Mouse (Mus musculus) embryonic facial prominence, embryonic 12.5 days (tissue): Measurements from ENCODE around the gene Znrf4. TPM values are rescaled to one million over a fixed set of nuclear protein-coding genes. Genes with fewer than 3 reads are reported as not detected.
A peak's percentile ranks its signal among the peaks of the same experiment; 100 is the strongest.

Source experiments
- ATAC-seq: fragments of 200-750 bp; cut with Nextera tagmentation; 2 replicates; pipeline ENCODE4 v1.8.0; 2017; ENCODE audit not compliant: insufficient number of reproducible peaks, insufficient read depth, low FRiP score, low TSS enrichment
- H3K27ac ChIP-seq: fragments of 300-500 bp; sonication (generic); 2 replicates; pipeline ENCODE4 v1.5.1; 2016; ENCODE audit warnings: mild to moderate bottlenecking
- H3K27me3 ChIP-seq: fragments of 300-500 bp; sonication (generic); 2 replicates; pipeline ENCODE4 v1.6.1; 2016; ENCODE audit warnings: mild to moderate bottlenecking, moderate library complexity
- H3K36me3 ChIP-seq: fragments of 300-500 bp; sonication (generic); 2 replicates; pipeline ENCODE4 v1.6.1; 2016; ENCODE audit warnings: mild to moderate bottlenecking
- H3K4me1 ChIP-seq: fragments of 300-500 bp; sonication (generic); 2 replicates; pipeline ENCODE4 v1.6.1; 2016
- H3K4me2 ChIP-seq: fragments of 300-500 bp; sonication (generic); replicated peaks from 2 replicates; pipeline ENCODE4 v1.6.1; 2016; ENCODE audit warnings: mild to moderate bottlenecking, moderate library complexity
- H3K4me3 ChIP-seq: fragments of 300-500 bp; sonication (generic); 2 replicates; pipeline ENCODE4 v1.5.1; 2016; ENCODE audit warnings: mild to moderate bottlenecking
- H3K9ac ChIP-seq: fragments of 300-500 bp; sonication (generic); 2 replicates; pipeline ENCODE4 v1.6.1; 2016; ENCODE audit warnings: mild to moderate bottlenecking, moderate library complexity
- H3K9me3 ChIP-seq: fragments of 300-500 bp; sonication (generic); 2 replicates; pipeline ENCODE4 v1.6.1; 2016; ENCODE audit warnings: mild to moderate bottlenecking, moderate library complexity
- WGBS: fragments of 180-500 bp; shearing (Covaris S2); methylation state at CpG from one replicate; pipeline ENCODE4 v1.1.7; 2016; 5-methylcytosine and 5-hydroxymethylcytosine counted together
- polyA plus RNA-seq: library from polyadenylated mRNA; unstranded; fragments of >200 nt; fragmentation: Nextera tagmentation; extraction: Ambion mirVana; gene quantifications from 2 replicates; pipeline ENCODE4 v1.2.1, GENCODE M21; 2016

Gene Znrf4
- polyA plus RNA-seq, 1 experiment from 2014 or later = not detected

DNA sequence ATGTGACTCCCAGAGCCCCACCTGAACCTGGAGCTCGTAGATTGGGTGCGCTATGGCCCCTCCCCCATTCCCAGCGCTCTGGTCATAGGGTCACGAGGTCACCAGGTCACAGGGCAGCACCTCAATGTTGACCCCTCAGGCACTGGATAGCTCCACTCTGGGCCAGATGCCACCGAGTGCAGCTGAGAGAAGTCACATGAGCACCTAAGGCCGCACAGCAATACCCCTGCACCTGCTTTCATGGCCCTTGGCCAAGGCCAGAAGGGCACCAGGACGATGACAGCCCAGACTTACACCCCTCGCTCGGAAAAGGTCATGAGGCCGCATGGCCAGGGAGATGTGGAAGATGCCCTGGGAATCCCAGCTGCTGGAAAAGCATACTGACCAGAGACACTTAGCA is 41.7 kb downstream of the Znrf4 start:
- ATAC-seq = no peak
- peaks cover 4% of the 10 kb centered on the region; the same call in 1 of the 2 replicates for H3K36me3 ChIP-seq
- 13% methylated on average over 10 of the region's 10 CpGs for whole genome bisulfite sequencing
- H3K9me3 ChIP-seq = no peaks in the 10 kb centered on the region
- peak overlapping the region; percentile 51 for H3K4me2 ChIP-seq
- no peak overlapping the region for H3K27ac ChIP-seq
- H3K27me3 ChIP-seq = peaks cover 47% of the 10 kb centered on the region
- H3K9ac ChIP-seq = no peak overlapping the region
- peaks cover 86% of the 10 kb centered on the region for H3K4me1 ChIP-seq
- peak overlapping the region; percentile 27; the same call in 1 of the 2 replicates for H3K4me3 ChIP-seq

DNA sequence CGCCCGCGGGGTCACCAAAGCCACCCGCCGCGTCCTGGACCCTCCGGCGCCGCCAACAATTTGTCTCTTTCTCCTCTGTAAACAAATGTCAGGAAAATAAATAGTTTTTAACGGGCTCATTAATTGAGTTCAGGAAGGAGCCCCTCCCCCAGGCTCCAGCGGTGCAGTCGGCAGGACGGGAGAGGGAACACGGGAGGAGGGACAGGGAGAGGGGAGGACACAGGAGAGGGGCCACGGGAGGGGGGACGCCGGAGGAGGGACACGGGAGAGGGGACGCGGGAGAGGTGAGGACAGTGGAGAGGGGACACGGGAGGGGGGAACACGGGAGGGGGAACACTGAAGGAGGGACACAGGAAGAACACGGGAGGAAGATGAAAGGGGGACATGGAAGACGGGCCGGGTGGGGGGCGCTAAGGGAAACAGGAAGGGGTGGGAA is 42.2 kb downstream of the Znrf4 start:
- peak overlapping the region; percentile 27 for H3K4me3 ChIP-seq
- H3K27ac ChIP-seq = peak overlapping the region; percentile 41; the same call in 1 of the 2 replicates
- WGBS = 4% methylated on average over 24 of the region's 26 CpGs

DNA sequence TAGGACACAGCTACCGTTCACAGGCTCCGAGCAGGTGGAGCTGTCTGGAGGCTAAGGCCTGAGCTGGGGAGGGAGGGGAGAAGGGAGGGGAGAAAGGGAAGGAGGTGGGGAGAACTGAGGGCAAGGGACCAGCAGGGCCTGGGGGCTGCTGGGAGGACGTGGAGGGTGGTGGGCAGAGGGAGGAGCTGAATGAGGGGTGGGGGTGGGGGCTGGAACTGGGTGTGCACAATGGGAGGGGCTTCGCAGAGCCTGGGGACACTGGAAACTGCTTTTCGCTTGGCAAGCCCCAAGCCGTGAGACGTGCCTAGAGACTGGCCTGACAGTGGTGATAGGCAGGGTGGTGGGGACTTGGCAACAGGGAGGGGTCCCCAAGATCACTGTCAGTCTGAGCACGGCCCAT is 43.0 kb downstream of the Znrf4 start:
- Histone ChIP-seq H3K4me3 (no peak overlapping the region), H3K4me1 (peaks cover 83% of the 10 kb centered on the region), H3K36me3 (peaks cover 4% of the 10 kb centered on the region; the same call in 1 of the 2 replicates), H3K9ac (no peak overlapping the region), H3K9me3 (no peaks in the 10 kb centered on the region), H3K4me2 (peak overlapping the region; percentile 51; the same call in 1 of the 2 replicates), H3K27ac (0 out of 2 replicates have a peak overlapping the region, but pooled peaks have one; percentile 41), H3K27me3 (peaks cover 36% of the 10 kb centered on the region)
- 39% methylated on average over 8 of the region's 8 CpGs for WGBS
- no peak for ATAC-seq

More for the DNA sequence above, 42.2 kb downstream of the Znrf4 start:
- Histone ChIP-seq H3K9ac (peak overlapping the region; percentile 42; the same call in 1 of the 2 replicates), H3K36me3 (peaks cover 4% of the 10 kb centered on the region; the same call in 1 of the 2 replicates), H3K4me2 (peak overlapping the region; percentile 51), H3K27me3 (peaks cover 43% of the 10 kb centered on the region), H3K9me3 (no peaks in the 10 kb centered on the region), H3K4me1 (peaks cover 86% of the 10 kb centered on the region)
- no peak for ATAC-seq

DNA sequence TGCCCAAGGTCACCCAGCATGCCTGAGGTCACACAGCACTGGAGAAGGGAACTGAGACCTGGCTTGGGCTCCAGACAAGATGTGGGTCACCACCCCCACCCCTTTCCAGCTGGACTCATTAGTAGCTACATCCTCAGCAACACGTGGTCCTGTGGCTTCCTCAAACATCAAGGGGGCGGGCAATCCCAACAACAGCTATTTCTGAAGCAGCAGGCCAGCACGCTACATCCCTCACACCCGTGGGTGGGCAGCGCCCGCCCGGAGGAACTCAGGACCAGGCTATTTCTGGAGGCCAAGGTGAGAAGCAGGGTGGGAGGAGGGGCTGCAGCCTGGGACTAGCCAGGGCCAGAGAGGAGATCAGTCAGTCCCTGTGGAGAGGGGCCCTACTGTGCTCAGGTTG is 43.4 kb downstream of the Znrf4 start:
- Histone ChIP-seq H3K9me3 (no peaks in the 10 kb centered on the region), H3K4me3 (no peak overlapping the region), H3K4me1 (peaks cover 80% of the 10 kb centered on the region), H3K9ac (no peak overlapping the region), H3K4me2 (no peak overlapping the region), H3K36me3 (peaks cover 4% of the 10 kb centered on the region; the same call in 1 of the 2 replicates), H3K27me3 (peaks cover 32% of the 10 kb centered on the region), H3K27ac (peak overlapping the region; percentile 86; the same call in 1 of the 2 replicates)
- ATAC-seq = no peak
- WGBS = 58% methylated on average over 7 of the region's 7 CpGs

DNA sequence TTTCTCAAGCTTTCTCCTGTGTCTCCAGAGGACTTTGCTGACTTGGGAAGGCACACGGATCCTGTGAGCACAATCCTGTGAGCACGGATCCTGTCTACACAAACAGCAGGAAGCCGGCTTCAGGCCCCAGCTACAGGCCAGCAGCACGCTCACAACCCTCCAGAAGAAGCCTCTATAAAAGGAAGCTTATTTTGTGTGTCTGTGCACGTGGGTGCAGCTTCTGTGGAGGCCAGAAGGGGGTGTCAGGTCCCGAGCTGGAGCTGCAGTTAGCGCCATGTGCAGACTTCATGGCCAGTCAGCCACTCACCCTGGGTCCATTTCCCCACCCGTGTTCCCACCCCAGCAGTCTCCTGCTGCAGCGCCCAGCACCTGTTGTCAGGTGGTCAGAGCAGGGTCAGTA is 43.9 kb downstream of the Znrf4 start:
- H3K4me1 ChIP-seq = peaks cover 80% of the 10 kb centered on the region
- ATAC-seq = no peak

DNA sequence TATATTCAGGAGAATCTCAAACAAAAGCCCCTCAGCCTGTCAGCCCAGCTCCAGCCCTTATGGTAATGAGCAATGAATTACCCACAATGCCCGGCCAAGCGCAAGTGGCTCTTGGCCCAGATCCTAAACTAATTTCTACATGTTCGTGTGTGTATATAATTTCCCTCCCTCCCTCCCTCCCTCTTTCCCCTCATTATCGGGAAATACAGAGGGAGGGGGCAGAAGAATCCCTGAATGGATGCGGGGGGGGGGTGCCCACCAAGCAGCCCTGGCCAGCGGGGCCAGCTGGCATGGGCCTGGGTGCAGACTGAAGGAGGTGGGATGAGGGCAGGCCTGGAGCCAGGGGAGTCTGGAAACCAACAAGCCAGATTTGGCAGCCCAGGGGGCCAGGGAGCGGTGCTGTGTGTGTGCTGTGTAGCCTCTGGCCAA is 44.8 kb downstream of the Znrf4 start:
- H3K36me3 ChIP-seq = peaks cover 4% of the 10 kb centered on the region; the same call in 1 of the 2 replicates
- no peaks in the 10 kb centered on the region for H3K9me3 ChIP-seq
- peak; percentile 25 for ATAC-seq
- H3K27me3 ChIP-seq = peaks cover 20% of the 10 kb centered on the region
- peak overlapping the region; percentile 86 for H3K27ac ChIP-seq
- H3K4me1 ChIP-seq = peaks cover 76% of the 10 kb centered on the region
- peak overlapping the region; percentile 40 for H3K4me2 ChIP-seq
- H3K9ac ChIP-seq = 0 out of 2 replicates have a peak overlapping the region, but pooled peaks have one; percentile 24
- H3K4me3 ChIP-seq = no peak overlapping the region
- WGBS = 57% methylated on average over 7 of the region's 7 CpGs

More for the DNA sequence above, 43.9 kb downstream of the Znrf4 start:
- H3K4me3 ChIP-seq = no peak overlapping the region
- peak overlapping the region; percentile 86 for H3K27ac ChIP-seq
- no peak overlapping the region for H3K9ac ChIP-seq
- H3K9me3 ChIP-seq = no peaks in the 10 kb centered on the region
- peaks cover 4% of the 10 kb centered on the region; the same call in 1 of the 2 replicates for H3K36me3 ChIP-seq
- H3K27me3 ChIP-seq = peaks cover 27% of the 10 kb centered on the region
- H3K4me2 ChIP-seq = no peak overlapping the region
- WGBS = 92% methylated on average over 9 of the region's 9 CpGs

DNA sequence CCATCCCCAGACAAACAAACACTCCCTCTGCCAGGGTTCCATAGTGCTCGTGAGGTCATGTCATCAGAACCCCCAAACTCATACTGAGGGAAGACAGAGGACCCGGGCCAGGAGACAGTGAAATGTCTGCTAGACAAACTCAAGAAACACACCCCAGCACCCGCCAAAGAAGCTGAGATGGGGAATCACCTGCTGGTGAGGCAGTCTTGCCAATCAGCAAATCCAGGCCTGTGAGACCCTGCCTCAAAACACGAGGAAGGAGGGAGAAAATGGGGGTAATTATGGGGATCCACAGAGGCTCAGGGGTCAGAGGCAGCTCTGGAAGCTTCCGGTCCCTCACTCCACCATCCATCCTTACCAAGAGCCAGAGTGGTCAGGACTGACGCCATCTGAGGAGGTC is 45.5 kb downstream of the Znrf4 start:
- 76% methylated on average over 6 of the region's 6 CpGs for WGBS
- peak overlapping the region; percentile 86; the same call in 1 of the 2 replicates for H3K27ac ChIP-seq
- peaks cover 4% of the 10 kb centered on the region; the same call in 1 of the 2 replicates for H3K36me3 ChIP-seq
- peaks cover 71% of the 10 kb centered on the region for H3K4me1 ChIP-seq
- H3K4me3 ChIP-seq = no peak overlapping the region
- no peak overlapping the region for H3K9ac ChIP-seq
- no peaks in the 10 kb centered on the region for H3K9me3 ChIP-seq
- peaks cover 15% of the 10 kb centered on the region; the same call in 1 of the 2 replicates for H3K27me3 ChIP-seq
- H3K4me2 ChIP-seq = peak overlapping the region; percentile 40
- ATAC-seq = no peak

DNA sequence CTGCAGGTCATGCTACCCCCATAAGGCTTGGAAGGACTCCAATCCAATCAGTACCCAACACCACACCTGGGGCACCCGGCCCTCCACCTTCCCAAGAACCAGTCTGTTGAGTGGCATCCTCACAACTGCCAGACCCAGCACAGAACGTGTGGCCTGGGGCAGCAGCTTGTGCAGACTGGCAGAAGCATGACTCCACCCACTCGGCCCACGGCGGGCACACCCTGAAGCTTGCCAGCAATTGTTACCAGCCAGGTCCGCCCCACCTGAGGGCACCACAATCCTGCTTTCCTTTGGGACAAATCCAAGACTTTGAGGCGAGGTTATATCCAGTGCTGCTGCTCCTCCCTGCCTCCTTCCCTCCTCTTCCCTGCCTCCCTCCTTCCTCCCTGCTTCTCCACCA is 47.4 kb downstream of the Znrf4 start:
- H3K4me2 ChIP-seq = no peak overlapping the region
- no peak overlapping the region for H3K9ac ChIP-seq
- WGBS = 84% methylated on average over 7 of the region's 7 CpGs
- H3K36me3 ChIP-seq = peaks cover 4% of the 10 kb centered on the region; the same call in 1 of the 2 replicates
- H3K9me3 ChIP-seq = no peaks in the 10 kb centered on the region
- no peak overlapping the region for H3K4me3 ChIP-seq
- H3K4me1 ChIP-seq = peaks cover 73% of the 10 kb centered on the region
- no peaks in the 10 kb centered on the region for H3K27me3 ChIP-seq
- H3K27ac ChIP-seq = no peak overlapping the region
- ATAC-seq = no peak

DNA sequence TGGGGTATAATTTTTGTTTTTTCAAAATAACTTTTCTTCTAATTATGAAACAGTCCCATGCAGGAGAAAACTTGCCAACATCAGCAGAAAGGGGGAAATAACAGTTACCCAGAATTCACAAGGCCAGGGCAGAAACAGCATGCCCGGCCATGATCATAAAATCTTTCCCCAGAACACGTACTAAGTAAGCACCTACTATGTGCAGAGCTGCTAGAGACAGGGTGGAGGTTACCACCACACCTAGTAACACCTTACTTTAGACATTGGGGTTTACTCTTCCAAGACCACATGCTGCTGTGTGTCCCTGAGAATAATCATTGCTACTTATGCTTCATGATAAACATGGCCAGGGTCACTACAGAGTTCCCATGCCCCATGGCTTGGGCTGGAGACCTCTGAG is 47.9 kb downstream of the Znrf4 start:
- H3K4me1 ChIP-seq = peaks cover 73% of the 10 kb centered on the region
- H3K36me3 ChIP-seq = peaks cover 4% of the 10 kb centered on the region; the same call in 1 of the 2 replicates
- H3K4me3 ChIP-seq = no peak overlapping the region
- WGBS = 92% methylated on average over 2 of the region's 2 CpGs
- ATAC-seq = no peak
- H3K9ac ChIP-seq = no peak overlapping the region
- H3K4me2 ChIP-seq = no peak overlapping the region
- peak overlapping the region; percentile 97 for H3K27ac ChIP-seq
- no peaks in the 10 kb centered on the region for H3K9me3 ChIP-seq
- H3K27me3 ChIP-seq = no peaks in the 10 kb centered on the region

DNA sequence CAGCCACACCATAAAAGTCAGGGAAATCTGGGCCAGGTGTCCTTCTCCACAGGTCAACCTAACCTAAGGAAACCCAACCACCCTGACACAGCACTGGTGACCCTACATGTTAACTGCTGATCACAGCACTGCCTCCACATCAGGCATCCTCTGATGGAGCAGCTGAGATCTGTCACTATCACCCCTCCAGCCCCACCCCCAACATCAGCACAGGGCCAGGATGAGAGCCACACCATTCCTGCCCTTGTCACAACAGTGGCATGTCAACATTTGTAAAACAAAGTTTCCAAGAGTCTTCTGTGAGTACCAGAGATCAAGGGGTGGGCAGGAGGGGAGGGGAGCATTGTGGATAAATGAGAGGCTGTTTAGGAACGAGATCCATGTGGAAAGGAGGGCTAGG is 48.7 kb downstream of the Znrf4 start:
- Histone ChIP-seq H3K27me3 (no peaks in the 10 kb centered on the region), H3K9me3 (no peaks in the 10 kb centered on the region), H3K9ac (peak overlapping the region; percentile 42; the same call in 1 of the 2 replicates), H3K27ac (peak overlapping the region; percentile 97), H3K4me1 (peaks cover 71% of the 10 kb centered on the region), H3K4me3 (peak overlapping the region; percentile 75; the same call in 1 of the 2 replicates), H3K4me2 (peak overlapping the region; percentile 86), H3K36me3 (peaks cover under 1% of the 10 kb centered on the region; the same call in 1 of the 2 replicates)
- WGBS = 23% methylated on average over 1 of the region's 1 CpGs
- no peak for ATAC-seq

DNA sequence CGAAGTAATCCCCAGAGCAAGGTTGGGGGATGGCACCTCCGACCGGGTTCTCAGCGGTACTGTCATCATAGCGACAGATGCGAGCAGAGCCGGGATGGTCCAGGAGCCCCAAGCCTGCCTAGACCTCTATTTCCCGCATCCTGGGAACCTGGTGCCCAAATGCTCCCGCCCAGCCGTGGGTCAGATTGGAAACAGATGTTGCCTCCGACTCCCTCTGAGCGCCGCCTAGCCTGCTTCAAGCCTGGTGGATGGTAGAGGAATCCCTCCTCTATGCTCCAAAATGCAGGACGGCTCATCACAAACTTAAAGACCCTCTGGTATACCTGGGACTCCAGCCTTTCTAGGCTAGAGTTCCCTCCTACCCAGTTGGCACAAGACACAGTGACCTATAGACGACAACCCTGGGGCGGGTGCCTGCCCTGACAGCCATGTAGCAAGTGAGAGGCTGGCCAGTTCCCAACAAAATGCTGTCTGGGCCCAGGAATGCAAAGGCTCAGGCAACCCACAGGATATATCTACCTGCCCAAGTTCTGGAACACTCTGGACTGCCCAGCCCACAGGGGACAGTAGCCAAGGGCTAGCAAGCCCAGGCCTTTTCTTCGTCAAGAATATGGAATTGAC is 49.3 kb downstream of the Znrf4 start:
- H3K4me2 ChIP-seq = peak overlapping the region; percentile 86
- peak overlapping the region; percentile 75 for H3K4me3 ChIP-seq
- peak overlapping the region; percentile 42; the same call in 1 of the 2 replicates for H3K9ac ChIP-seq
- peak overlapping the region; percentile 97 for H3K27ac ChIP-seq
- no peak; the same call in 1 of the 2 replicates for ATAC-seq
- peaks cover 6% of the 10 kb centered on the region for H3K36me3 ChIP-seq
- H3K9me3 ChIP-seq = no peaks in the 10 kb centered on the region
- peaks cover 65% of the 10 kb centered on the region for H3K4me1 ChIP-seq
- H3K27me3 ChIP-seq = no peaks in the 10 kb centered on the region
- WGBS = 1% methylated on average over 17 of the region's 17 CpGs
